Mouse (Mus musculus): ENCODE measurements at regions not wholly inside any gene's neighbourhood (a gene's known extent, or its start where the extent isn't known, plus 50 kb on each side); places are given as distances from the start of the nearest gene placed in this dataset.

DNA sequence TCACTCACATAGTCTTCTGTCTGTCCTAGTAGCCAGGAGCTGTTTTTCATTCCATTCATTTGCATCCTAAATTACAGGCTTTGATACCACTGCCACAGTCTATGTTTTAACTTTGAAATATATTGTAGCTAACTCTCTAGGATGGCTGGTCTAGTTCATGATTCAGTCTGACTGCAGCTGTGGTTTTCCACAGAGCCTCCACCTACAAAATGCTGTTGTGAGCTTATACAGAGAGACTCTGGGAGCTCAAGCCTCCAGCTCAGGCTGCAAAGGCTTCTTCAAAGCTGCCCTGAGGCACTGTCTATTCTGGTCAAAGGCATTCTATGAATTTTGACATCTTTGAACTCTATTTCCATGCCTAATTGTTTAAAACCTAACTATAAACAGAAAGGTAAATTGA lies 2326.5 kb upstream of the Gm7489 start:
- DNase-seq (ENCODE audit: low spot score in 2 of 2), result no peak

DNA sequence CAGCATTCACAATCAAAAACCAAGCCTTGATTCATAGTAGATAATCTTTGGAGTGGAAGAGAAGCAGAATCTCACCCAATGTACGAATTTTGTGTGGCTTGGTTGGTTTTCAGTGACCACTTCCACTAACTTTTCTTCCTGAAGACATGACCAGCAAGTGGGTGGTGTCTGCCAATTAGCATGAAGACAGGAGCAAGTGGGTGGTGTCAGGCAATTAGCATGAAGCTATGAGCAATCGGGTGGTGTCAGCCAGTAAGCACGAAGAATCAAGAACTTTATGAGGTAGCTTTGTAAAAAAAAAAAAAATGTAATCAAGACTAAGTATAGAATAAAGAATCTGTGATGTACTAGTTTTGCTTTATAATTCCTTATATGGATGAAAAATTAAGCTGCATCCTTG lies 2319.2 kb upstream of the Gm7489 start:
- peak in 1 of 2 experiments; percentile 25 for DNase-seq (ENCODE audit: low spot score in 2 of 2)

DNA sequence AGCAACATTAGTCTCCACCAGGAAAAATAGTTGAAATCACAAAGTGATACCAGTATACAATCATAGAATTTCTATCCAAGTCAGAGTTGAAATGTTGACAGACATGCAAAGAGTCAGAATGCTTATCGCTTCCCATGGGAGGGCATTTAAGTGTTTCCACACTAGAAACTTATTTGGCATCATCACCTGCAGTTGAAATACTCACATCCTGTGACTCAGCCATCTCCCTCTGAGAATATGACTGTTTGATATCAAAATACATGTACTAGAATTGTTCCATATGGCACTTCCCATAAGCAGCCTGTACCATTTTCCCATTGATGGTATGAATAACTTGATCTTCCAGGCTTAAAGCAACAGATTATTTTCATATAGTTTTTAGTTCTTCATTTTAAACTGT lies 2314.1 kb upstream of the Gm7489 start:
- DNase-seq (ENCODE audit: low spot score in 2 of 2), result no peak

DNA sequence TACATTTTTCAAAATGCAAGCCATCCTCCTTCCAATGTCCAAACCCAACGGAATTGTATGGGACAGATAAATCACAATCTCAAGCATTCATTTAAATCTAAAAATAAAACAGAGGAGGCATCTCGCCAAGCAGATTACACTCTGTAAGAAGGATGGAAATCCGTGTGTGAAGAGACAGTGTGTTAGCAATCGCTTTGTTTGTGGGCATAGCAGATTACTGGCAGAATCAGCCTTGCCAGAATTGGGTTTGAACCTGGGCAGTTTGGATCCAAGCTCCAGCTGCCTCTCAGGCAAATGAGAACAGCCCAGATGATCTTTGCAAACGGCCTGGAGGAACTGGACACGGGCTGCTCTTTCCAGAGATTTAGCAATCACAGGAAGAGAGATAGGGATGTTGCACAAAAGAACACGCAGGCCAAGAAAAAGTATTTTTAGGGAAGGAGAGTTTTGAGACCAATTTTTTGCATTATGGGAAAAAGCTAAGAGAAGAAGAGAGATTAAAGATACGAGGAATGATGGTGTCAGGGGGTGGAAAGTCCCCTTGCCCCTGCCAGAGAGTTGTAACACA lies 2310.1 kb upstream of the Gm7489 start:
- DNase-seq (ENCODE audit: low spot score in 2 of 2), result no peak

DNA sequence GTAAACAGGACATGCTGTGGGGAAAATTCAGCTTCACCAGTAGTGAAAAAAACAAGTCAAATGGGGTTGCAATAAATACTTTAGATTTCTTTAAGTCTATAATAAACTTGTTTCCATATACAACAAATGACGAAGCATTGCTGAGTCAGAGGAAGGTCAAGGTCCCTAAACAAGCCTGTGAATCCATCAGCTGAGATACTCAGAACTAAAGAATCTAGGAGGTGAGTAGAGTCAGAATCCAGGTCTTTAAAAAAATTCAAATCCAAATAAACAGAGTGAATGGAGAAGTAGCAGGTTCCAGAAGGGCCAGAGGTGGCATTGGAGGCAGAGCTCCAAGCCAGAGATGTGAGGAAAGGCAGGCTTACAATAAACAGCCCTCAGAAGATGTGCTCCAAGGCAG lies 2301.1 kb upstream of the Gm7489 start:
- no peak for DNase-seq (ENCODE audit: low spot score in 2 of 2)

DNA sequence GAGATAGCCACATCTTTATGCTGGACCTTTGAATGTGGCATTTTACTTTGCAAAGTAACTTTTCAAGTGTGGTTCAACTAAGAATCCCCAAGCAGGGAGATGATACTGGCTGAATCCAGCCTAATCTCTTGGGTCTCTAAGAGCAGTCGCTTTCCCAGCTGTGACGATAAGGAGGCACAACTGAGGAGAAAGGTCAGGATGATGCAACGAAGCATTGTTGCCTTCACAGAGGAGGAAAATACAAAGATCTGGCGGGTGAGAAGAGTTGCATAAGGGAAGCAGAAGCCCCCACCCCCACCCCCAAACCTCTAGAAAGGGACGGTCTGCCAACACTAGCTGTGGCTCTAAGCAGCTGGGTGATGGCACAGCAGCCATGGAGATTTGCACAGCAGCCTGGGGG lies 2298.6 kb upstream of the Gm7489 start:
- no peak for DNase-seq (ENCODE audit: low spot score in 2 of 2)

DNA sequence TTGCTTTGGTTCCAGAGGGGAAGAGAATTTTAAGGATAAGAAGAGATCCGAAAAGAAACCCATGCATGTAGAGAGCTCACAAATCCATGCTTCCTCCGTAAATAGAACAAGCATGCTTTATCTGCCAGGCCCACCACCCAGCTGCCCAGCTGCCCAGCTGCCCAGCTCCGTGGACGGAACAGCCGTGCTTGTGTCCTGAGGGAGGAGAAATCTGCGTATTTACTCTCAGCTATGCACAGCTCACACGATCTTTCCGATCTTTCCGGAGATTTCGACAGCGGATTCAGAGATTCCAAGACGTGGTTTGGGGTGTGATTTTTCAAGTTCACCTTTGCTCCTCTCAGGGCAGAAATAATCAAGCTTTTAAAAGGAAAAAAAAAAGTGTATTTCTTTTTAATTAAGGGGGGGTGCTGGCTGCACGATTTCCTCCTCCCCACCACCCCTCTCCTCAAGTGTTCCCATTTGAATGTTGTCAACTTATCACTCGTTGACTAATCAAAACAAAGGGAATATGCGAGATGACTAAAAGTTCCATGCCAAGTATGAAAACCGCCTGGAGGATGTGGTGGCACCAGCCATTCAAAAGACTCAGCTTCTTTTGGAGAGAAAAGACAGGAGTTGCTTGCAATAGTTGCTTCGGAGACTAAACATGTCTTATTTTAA lies 2293.2 kb upstream of the Gm7489 start:
- no peak for DNase-seq (ENCODE audit: low spot score in 2 of 2)

DNA sequence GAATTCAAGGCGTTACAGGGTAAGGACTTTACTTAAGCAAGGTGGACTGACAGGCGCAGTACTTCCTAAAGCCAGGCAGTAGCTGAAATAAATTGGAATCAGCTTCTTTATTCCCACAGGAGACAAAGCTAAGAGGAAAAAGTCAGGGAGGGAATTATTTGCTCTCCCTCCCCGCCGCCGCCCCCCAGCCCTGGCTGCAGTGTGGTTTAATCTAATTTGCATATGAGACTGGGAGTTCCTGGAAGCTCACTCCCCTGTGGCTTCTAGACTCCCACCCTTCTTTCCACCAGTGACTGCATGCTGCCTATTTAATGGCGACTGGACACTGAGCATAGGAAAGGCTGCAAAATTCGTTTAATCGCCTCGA lies 2292.7 kb upstream of the Gm7489 start:
- no peak for DNase-seq (ENCODE audit: low spot score in 2 of 2)

DNA sequence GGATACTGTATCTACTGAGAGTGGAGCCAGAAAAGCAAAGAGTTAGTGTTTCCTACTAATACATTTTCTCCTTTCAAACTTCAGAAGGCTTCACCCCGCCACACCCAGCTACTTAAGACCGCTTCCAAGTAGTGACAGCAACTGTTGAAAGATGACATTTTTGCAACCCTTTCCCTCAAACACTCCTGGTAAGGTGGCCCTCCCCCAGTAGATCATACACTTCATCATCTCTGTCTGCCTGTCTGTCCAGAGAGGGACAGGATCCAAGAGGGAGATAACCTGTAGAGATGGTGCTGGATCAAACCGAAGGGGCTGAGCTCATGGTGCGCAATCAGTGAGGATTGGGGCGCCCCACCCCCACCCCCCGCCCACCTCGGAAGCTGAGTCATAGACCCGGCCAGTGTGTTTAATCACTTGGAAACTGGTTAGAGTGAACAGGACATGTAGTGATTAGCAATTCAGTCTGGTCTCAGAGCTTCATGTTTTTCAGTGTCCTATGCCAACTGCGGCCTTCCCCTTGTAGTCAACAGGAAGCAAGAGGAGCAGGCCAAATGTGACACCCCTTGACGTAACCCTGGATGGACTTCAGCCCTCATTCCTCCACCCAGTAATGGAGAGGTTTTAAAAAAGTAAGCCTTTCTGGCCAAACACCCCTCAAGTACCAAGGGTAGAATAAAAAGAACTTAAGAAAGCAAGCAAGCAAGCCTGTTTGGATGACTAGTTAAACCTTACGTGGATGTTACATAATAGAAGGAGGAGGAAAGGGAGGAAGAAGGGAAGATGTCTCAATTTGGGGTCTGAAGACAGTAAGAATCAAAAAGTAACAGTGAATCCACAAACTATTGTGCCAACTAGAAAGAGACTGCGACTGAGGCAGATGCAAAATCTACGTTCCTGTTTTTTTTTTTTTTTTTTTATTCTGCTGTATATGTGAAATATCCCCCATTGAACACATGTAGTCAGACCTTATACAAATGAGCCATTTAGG lies 2291.9 kb upstream of the Gm7489 start:
- no peak for DNase-seq (ENCODE audit: low spot score in 2 of 2)

DNA sequence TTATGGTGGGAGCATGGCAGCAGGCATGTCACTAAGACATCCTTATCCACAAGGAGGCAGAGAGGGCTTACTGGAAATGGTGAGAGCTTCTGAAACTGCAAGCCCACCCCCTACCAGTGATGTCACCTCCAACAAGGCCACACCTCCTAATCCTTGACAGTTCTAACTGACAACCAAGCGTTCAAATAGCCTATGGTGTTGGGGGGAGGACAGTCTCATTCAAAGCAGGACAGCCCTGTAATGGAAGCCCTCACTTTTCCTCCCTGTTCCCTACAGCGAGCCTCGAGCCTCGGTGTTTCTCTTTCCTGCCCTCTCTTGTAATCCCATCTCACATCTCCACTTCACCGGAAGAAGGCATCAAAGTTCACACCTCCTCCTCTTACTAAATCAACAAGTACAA lies 2290.6 kb upstream of the Gm7489 start:
- DNase-seq (ENCODE audit: low spot score in 2 of 2), result no peak

DNA sequence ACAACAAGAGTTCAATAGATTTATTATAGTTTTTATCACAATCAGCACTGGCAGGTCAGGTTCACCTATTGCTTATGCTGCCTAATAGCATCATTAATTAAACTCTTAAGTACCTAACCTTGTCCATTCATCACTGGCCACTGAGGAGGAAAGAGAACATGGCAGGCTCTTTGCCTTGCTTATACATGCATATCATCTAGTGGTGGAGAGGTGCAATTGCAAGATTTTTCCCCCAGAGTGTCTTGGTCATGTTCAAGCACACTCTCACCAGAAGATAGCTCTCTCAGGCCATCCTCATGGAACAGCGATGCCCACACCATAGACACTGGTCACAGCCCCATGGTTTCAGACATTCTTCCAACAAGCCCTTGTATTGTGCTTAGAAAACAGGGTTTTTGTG lies 2289.1 kb upstream of the Gm7489 start:
- DNase-seq (ENCODE audit: low spot score in 2 of 2), result peak in 1 of 2 experiments; percentile 16

DNA sequence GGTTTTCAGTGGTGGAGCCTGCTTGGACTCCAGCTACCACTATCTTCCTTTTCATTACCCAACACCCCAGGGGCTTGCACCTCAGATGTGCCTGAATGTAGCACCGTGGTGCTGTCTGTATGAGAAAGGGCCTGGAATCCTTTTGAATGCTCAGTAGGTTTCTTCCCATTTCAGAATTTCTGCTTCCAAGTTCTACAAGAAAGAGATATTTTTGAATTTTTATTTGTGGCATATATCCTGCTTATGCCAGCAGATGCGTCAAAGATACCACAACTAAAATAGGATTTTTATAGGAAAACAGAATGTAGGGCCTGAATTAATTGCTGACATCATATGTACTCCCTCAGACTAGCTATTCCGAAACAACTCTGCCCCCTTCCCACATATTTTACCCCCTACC lies 2286.9 kb upstream of the Gm7489 start:
- no peak for DNase-seq (ENCODE audit: low spot score in 2 of 2)

DNA sequence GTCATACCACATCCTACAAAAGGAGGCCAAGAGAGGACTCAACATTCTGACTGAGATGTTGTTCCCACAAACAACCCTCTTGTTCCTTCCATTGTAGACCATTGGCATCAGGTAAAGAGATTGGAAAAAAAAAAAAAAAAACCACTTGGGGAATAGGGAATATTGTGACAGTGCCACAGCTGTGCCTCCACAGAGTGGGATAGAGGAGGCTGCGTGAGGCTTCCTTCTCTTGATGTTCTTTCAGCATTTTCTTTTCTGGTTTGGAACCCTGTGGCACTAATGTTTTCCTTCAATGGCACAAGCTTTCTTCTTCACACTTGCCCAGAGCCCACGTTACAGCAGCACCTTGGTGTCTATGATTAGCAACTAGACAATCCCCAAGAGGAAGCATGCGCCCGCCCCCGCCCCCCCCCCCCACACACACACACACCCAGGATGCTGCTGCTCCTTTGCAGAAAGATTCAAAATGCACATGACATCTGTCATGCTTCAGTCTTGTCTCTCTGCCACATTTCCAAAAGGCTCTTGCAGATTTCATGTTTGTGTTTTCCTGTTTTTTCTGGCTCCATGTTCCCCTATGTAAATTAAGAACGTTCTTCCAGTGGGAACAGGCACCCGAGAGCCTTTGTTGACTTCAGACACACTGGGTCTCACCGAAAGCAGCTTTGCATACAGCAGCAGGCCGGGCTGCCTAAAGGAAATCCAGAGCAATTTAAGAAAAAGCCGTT lies 2283.4 kb upstream of the Gm7489 start:
- DNase-seq (ENCODE audit: low spot score in 2 of 2), result no peak

DNA sequence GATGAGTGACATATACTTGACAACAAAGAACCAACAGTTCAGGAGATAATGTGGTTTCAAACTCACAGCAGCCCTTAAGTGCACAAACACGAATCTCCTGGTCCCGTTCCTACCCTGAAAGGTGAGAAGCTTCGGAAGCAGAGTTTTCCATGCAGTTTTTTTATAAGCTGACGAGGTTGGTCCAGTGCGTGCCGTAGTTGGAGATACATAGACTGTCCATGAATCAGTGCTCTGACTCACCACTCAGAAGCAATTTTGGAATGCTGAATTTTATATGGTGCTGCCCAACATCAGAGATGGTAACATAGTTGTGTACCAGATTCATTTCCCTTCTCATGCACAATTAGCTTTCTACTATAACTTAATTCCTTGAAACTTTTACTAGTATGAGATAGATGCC lies 2263.3 kb upstream of the Gm7489 start:
- no peak for DNase-seq (ENCODE audit: low spot score in 2 of 2)

DNA sequence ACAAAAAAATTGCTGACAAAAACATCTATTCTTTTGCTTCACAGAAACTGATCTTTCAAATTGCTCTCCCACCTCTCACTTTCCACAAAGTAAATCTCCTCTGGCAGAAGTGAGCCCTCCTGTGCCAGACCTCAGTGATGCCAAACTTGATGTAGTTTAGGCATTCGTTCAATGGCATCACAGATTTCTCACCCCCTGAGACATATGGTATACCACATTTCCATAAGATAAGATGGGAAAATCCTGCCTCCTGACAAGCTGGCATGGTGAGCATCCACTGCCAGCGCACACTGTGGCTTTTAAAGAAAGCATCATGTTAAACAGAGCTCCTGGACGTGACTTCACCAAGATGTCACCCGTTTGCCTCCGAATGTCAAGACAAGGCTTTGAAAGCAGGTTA lies 2257.2 kb upstream of the Gm7489 start:
- peak in 1 of 2 experiments; percentile 45 for DNase-seq (ENCODE audit: low spot score in 2 of 2)

DNA sequence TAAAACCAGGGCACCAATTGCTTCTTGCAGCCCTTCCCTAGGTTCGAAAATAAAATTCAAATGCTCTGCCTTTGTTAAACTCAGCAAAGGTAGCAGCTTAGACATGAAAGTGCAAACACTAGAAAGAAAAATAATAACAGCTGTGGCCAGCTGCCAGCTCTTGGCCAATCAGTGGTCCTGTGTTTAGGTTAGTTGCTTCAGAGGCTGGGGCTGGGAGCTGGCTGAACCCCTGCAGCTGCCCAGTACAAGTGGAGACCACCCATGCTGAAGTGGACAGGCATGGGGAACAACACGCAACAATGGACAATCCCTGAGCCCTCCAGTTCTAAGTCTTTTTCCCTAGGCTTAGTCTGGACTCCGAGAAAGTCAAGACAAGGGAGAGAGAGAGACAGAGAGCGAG lies 2256.2 kb upstream of the Gm7489 start:
- DNase-seq (ENCODE audit: low spot score in 2 of 2), result no peak

DNA sequence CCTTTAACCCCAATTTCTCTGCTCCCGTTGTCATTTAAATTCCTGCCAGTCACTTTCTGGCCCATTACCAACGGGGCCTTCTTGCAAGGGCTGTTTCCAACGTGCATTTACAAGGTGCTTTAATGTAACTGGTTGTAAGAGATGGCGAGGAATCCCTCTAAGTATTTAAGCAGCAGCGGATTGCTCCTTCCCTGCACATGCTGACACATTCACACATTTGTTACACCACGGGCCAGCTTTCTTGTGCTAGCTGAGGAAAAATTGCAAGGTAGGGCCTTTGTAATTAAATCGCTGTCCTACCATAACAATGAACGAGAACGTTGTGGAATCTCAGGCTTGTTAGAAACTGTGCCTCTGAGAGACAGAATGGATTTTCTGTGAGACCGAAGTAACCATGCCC lies 2252.8 kb upstream of the Gm7489 start:
- DNase-seq (ENCODE audit: low spot score in 2 of 2), result no peak

DNA sequence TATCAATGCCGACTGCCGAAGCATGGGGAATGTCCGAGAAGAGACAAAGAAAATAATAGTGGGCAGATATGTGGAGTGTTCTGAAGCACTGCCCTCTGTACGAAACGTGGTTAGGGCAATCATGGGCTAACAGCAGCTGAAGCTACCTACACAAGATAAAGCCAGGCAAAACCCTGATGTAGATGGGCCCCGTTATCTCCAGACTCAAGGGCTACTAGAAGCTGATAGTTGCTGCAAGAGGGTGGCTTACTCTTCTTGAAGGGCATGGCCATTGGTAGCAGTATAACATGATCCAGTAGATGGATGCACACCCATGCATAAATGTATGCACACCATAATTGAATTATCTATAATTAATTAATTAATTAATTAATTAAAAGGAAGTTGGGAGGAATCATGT lies 2251.6 kb upstream of the Gm7489 start:
- no peak for DNase-seq (ENCODE audit: low spot score in 2 of 2)

DNA sequence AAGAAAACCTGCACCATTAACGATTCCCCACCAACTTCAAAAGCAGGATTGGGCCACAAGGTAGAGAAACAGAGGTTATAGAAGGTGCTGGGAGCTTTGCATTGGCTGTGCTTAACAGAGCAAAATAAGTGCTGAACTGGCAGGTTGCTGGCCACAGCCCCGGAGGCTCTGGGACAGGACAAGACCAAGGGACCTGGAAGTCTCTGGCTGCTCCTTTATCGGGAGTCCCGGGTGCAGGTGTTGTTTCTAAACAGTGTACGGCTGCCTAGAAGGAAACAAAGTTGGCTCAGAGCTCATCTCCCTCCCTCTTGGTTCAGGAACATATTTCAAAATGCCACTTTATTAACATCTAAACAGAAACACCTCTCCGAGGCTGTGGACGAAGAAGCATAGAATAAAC lies 2250.0 kb upstream of the Gm7489 start:
- DNase-seq (ENCODE audit: low spot score in 2 of 2), result no peak

DNA sequence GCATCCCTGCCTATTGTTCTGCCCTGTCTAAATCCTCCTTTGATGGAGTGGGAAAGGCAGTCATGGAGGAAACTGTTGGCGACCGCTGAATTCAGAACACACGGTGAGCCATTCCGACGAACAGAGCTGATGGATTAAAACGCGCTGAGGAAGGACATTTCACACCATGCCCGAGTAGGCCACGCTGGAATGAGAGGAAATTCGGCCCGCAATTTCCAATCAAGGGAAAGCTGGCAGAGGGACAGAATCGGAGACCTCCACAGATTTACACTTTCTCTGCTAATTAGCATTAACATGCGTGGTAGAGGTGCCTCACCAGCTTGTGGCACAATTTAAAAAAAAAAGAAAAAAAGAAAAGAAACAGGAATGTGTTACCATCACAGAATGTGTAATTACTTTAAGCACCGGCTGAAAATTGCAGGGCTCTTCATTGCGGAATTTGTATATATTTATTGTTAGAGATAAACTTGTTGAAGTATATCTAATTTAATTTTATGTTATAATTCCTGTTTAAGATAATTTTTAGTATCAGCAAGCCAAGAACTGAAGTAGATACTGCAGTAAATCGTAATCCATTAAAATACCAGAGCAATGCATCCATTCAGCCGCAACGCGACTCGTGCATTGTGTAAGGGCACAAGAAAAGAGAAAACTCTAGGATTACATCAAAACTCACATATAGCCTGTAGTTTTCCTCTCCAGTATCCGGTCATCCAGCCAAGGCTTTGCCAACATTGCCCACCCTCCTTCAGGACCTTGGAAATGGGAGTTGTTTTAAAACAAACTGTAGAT lies 2249.4 kb upstream of the Gm7489 start:
- no peak for DNase-seq (ENCODE audit: low spot score in 2 of 2)

DNA sequence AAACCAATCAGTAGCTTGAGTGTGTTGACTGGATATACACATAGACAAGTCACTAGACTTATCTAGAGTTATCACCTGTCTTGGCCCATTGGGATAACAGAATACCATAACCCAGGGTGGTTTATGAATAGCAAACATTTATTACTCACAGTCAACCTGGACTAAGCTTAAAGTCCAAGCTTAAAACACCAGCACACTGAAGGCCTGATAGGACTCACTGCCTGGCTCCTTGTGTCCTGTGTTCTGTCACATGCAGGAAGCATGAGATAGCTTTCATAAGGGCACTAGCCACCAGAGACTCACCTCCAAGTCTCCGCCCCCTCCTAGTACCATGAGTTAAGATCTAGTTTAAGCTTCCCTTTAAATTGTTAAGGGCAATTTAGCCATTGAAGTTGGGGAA lies 2247.1 kb upstream of the Gm7489 start:
- DNase-seq (ENCODE audit: low spot score in 2 of 2), result no peak
